Mouse (Mus musculus) thymus, adult 2 months (tissue): Measurements from ENCODE around the gene R3hdm4.

Experiments
- CTCF ChIP-seq: fragments of 200-500 bp; IDR thresholded peaks from 2 replicates; pipeline ENCODE4 v1.5.1; 2012; ENCODE audit warnings: mild to moderate bottlenecking, control low read depth, low read length, moderate library complexity, borderline replicate concordance; ENCODE audit not compliant: control insufficient read depth, poor library complexity, insufficient read depth; ENCODE audit errors: extremely low read depth
- POLR2A ChIP-seq: fragments of 200-500 bp; IDR thresholded peaks from 2 replicates; pipeline ENCODE4 v1.6.1; 2012; ENCODE audit warnings: mild to moderate bottlenecking, low read length, control low read depth, moderate library complexity; ENCODE audit not compliant: control insufficient read depth, poor library complexity, insufficient read depth; ENCODE audit errors: extremely low read depth

DNA sequence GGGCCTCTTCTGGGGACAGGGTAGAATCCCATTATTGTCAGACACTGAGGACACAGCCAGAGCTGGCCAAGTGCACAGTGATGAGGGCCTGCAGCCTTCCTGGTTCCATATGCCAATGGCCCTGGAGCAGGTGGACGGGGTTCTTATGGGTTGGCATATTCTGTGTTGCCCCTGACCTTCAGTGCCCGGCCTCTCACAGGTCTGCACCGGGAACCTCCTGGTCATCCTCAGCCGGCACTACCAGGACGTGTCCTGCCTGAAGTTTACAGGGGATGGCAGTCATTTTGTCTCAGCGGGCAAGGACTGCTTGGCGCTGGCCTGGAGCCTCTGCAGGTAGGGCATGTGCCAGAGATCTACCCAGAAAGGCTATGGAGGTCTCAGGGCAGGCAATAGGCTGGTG lies 43.7 kb upstream of the R3hdm4 start:
- no peak for TF ChIP-seq CTCF
- TF ChIP-seq POLR2A: no peak
